Mouse (Mus musculus) hindbrain, embryonic 10.5 days (tissue): Measurements from ENCODE around the gene Sh2d6. TPM values are rescaled to one million over a fixed set of nuclear protein-coding genes. Genes with fewer than 3 reads are reported as not detected.

Experiments
- DNase-seq: peaks from one replicate; pipeline ENCODE4 v3.0.0-alpha.2; 2017; ENCODE audit warnings: low spot score
- H3K27ac ChIP-seq: fragments of 300-500 bp; sonication (generic); 2 replicates; pipeline ENCODE4 v1.5.1; 2016; ENCODE audit warnings: mild to moderate bottlenecking, moderate library complexity
- H3K27me3 ChIP-seq: fragments of 300-500 bp; sonication (generic); 2 replicates; pipeline ENCODE4 v1.6.1; 2016; ENCODE audit warnings: mild to moderate bottlenecking; ENCODE audit not compliant: poor library complexity, insufficient read depth, severe bottlenecking
- H3K36me3 ChIP-seq: fragments of 300-500 bp; sonication (generic); 2 replicates; pipeline ENCODE4 v1.6.1; 2016; ENCODE audit warnings: mild to moderate bottlenecking, moderate library complexity
- H3K4me1 ChIP-seq: fragments of 300-500 bp; sonication (generic); replicated peaks from 2 replicates; pipeline ENCODE4 v1.6.1; 2016; ENCODE audit warnings: mild to moderate bottlenecking
- H3K4me3 ChIP-seq: fragments of 300-500 bp; sonication (generic); 2 replicates; pipeline ENCODE4 v1.5.1; 2016; ENCODE audit warnings: mild to moderate bottlenecking, moderate library complexity
- H3K9me3 ChIP-seq: fragments of 300-500 bp; sonication (generic); 2 replicates; pipeline ENCODE4 v1.6.1; 2016; ENCODE audit warnings: mild to moderate bottlenecking, moderate library complexity
- WGBS: fragments of 180-500 bp; shearing (Covaris S2); methylation state at CpG from one replicate; pipeline ENCODE4 v1.1.7; 2016; 5-methylcytosine and 5-hydroxymethylcytosine counted together
- polyA plus RNA-seq: library from polyadenylated mRNA; unstranded; fragments of >200 nt; fragmentation: Nextera tagmentation; extraction: Ambion mirVana; gene quantifications from 2 replicates; pipeline ENCODE4 v1.2.1, GENCODE M21; 2016

Sh2d6 gene
- polyA plus RNA-seq, 1 experiment from 2014 or later, result 0.21 TPM

DNA sequence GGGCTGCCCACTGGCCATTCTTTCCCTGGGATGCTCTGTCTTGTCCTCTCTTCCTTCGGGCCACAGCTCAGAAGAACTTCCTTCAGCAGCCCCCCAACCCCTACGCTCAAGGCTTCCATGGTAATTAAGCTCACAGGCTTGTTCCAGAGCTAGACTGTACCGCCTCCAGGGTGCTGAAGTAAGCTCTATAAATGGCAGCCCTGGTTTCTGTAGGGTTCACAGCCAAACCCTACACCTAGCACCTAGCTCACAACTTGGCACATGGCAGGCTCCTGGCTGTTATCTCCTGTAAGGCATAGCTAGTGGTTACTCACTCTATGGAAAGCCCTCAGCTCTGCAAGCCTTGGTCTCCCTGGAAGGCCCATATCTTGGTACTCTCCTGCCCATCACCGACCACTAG lies 11.1 kb upstream of the Sh2d6 start:
- no peak overlapping the region for H3K4me3 ChIP-seq
- WGBS, result 77% methylated on average over 4 of the region's 4 CpGs
- H3K27ac ChIP-seq, result 0 out of 2 replicates have a peak overlapping the region, but pooled peaks have one; percentile 26
- H3K9me3 ChIP-seq, result no peaks in the 10 kb centered on the region
- peaks cover 15% of the 10 kb centered on the region for H3K4me1 ChIP-seq
- H3K27me3 ChIP-seq, result no peaks in the 10 kb centered on the region
- no peak for DNase-seq
- H3K36me3 ChIP-seq, result no peaks in the 10 kb centered on the region

DNA sequence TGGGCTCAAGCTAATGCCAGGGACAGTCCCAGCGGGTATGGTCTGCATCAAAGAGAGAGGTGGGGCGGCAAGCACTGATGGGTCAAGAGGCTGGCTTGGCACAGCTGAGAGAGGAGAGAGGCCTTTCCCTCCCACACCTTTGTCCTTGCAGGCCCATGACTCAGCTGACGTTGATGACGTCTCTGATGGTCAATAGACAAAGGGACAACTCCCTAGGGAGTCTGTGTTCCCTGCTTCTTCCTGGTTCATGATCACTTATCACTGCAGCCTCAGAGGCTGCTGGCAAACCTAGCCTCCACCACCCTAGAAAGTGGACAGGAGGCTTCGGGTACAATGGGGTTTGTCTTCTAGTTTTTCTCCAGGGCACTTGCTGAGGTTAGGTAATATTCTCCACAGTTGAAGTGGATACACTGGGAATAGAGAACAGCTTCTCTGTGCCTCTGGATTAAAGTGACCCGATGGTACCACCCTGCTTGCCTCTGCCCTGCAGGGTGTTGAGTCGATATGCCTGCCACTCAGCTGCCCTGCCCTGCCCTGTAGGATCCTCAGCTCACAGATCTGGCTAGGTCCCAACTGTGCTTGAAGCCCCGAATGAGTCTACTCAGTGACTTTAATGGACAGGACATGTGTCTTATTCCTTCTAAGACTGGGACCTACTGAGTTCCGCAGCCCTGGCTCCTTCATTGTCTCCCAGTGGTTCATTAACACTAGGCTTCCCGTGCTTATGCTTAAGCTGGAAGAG lies 7.1 kb upstream of the Sh2d6 start:
- H3K9me3 ChIP-seq, result no peaks in the 10 kb centered on the region
- no peak for DNase-seq
- no peak overlapping the region for H3K4me3 ChIP-seq
- peaks cover 6% of the 10 kb centered on the region for H3K4me1 ChIP-seq
- H3K27ac ChIP-seq, result no peak overlapping the region
- no peaks in the 10 kb centered on the region for H3K36me3 ChIP-seq
- WGBS, result 78% methylated on average over 10 of the region's 10 CpGs
- no peaks in the 10 kb centered on the region for H3K27me3 ChIP-seq

DNA sequence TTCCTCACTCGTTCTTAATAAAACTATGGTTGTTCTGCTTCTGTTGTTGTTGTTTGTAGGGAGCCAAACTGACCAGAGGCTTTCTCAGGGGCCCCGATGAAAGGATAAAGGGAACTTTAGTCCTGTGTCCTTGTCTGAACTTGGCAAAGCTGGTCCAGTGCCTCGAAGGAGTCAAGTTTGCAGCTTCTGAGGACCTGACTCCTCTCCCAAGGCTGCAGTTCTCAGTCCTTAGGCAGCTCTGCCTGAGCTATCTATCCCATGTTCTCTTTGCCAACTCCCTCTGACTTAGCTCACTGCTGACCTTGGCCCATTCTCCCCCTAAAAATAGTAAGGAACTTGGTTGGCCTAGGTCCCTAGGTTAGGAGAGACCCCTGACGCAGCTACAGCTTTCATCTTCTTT lies 5.6 kb upstream of the Sh2d6 start:
- H3K27me3 ChIP-seq, result no peaks in the 10 kb centered on the region
- no peak for DNase-seq
- 88% methylated on average over 4 of the region's 4 CpGs for WGBS
- H3K27ac ChIP-seq, result no peak overlapping the region
- H3K36me3 ChIP-seq, result no peaks in the 10 kb centered on the region
- H3K9me3 ChIP-seq, result no peaks in the 10 kb centered on the region
- H3K4me1 ChIP-seq, result no peaks in the 10 kb centered on the region
- no peak overlapping the region for H3K4me3 ChIP-seq

DNA sequence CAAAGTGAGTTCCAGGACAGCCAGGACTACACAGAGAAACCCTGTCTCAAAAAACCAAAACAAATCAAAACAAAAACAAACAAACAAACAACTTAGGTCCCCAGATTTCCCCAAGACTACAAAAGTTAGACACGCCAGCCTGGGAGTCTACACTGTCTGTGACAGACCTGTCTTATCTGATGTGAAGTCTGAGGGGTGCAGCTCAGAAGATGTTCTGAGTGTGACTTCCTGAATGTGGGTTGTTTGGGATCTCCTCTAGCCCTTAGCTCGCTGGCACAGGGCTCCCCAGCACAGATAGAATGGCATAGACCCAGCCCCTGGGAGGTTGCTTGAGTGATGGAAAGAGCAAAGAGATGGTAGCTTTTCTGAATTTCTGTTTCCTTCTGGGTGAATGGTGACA lies 2.7 kb upstream of the Sh2d6 start:
- Histone ChIP-seq H3K27me3 (no peaks in the 10 kb centered on the region), H3K9me3 (no peaks in the 10 kb centered on the region), H3K4me3 (no peak overlapping the region), H3K4me1 (peaks cover 23% of the 10 kb centered on the region), H3K36me3 (no peaks in the 10 kb centered on the region), H3K27ac (no peak overlapping the region)
- no peak for DNase-seq
- WGBS, result 85% methylated on average over 2 of the region's 2 CpGs

- no peak overlapping the region for H3K4me3 ChIP-seq
- no peak overlapping the region for H3K27ac ChIP-seq
- 66% methylated on average over 4 of the region's 4 CpGs for WGBS
- DNase-seq, result no peak
- H3K4me1 ChIP-seq, result peaks cover 29% of the 10 kb centered on the region
- H3K27me3 ChIP-seq, result no peaks in the 10 kb centered on the region
- no peaks in the 10 kb centered on the region for H3K36me3 ChIP-seq
- H3K9me3 ChIP-seq, result no peaks in the 10 kb centered on the region
These were observed 1.7 kb upstream of the Sh2d6 start for GRCm38 (mm10) chr6:72523222-72523621.

- 91% methylated on average over 5 of the region's 5 CpGs for WGBS
- no peaks in the 10 kb centered on the region for H3K9me3 ChIP-seq
- H3K27me3 ChIP-seq, result no peaks in the 10 kb centered on the region
- H3K4me1 ChIP-seq, result peaks cover 29% of the 10 kb centered on the region
- no peak overlapping the region for H3K27ac ChIP-seq
- H3K36me3 ChIP-seq, result no peaks in the 10 kb centered on the region
- no peak for DNase-seq
- H3K4me3 ChIP-seq, result no peak overlapping the region
These were observed 781 bp upstream of the Sh2d6 start for GRCm38 (mm10) chr6:72522288-72522687.

GRCm38 (mm10) chr6:72520904-72521303 lies 603 bp downstream of the Sh2d6 start:
- Histone ChIP-seq H3K4me1 (peaks cover 29% of the 10 kb centered on the region), H3K36me3 (no peaks in the 10 kb centered on the region), H3K9me3 (no peaks in the 10 kb centered on the region), H3K4me3 (no peak overlapping the region), H3K27ac (peak overlapping the region; percentile 87), H3K27me3 (no peaks in the 10 kb centered on the region)
- 90% methylated on average over 5 of the region's 5 CpGs for WGBS
- DNase-seq, result no peak

DNA sequence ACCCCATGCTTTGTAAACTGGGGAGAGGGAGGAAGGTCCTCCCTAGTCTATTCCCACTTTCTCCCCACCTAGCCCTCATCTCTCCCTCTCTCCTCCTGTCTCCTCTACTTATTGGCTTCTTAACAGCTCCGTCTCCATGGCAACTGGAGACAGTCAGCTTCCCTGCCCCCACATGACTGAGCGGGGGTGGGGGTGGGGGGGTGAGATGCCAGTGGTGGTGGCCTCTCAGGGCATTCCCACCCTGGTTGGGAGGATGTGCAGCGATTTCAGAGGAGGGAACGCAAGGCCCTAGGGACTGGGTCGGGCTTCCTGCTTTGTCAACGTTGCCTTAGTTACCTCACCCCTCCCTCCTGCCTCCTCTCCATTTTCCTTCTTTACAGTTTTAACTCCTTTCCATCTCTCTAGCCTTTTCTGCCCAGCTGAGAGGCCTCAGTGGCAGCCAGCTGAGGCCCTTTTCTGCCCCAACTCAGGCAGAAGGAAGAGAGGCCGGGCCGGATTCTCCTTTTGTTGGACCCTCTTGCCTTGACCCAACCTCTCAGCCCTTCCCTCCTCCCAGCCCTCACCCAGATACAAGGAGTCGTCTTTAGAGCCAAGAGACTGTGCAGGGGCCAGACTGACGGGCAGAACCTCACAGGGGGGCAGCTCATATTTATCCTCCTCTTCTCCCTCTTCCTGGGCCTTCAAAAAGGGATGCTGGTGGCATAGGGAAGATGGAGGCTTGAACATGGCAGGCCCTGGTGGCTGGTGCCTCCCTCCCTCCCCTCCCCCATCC lies 1.4 kb downstream of the Sh2d6 start:
- DNase-seq, result peak; percentile 76
- peaks cover 29% of the 10 kb centered on the region for H3K4me1 ChIP-seq
- peak overlapping the region; percentile 28 for H3K4me3 ChIP-seq
- no peaks in the 10 kb centered on the region for H3K9me3 ChIP-seq
- no peaks in the 10 kb centered on the region for H3K27me3 ChIP-seq
- WGBS, result 9% methylated on average over 10 of the region's 10 CpGs
- H3K36me3 ChIP-seq, result no peaks in the 10 kb centered on the region
- H3K27ac ChIP-seq, result peak overlapping the region; percentile 87

- Histone ChIP-seq H3K4me3 (peak overlapping the region; percentile 28), H3K36me3 (no peaks in the 10 kb centered on the region), H3K9me3 (no peaks in the 10 kb centered on the region), H3K4me1 (peaks cover 29% of the 10 kb centered on the region), H3K27me3 (no peaks in the 10 kb centered on the region), H3K27ac (peak overlapping the region; percentile 87)
- DNase-seq, result no peak
- 21% methylated on average over 8 of the region's 8 CpGs for WGBS
These were observed 2.2 kb downstream of the Sh2d6 start for GRCm38 (mm10) chr6:72519303-72519702.

DNA sequence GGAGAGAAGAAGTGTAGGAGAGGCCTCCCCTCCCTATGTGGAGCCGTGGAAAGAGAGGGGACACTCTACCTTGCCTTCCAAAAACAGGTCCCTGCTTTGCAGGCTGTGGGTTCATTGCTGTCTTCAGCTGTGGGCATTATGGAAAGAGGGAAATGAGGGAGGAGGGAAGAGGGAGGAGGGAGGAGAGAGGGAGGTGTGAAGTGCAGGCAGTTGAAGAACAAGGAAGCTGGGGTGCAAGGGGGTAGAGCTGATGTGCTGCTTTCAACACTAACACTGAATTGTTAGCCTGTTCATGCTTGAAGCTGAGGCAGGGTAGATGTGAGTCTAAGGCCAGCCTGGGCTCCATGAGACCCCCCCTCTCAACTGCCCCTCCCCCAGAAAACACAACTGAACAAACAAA lies 2.7 kb downstream of the Sh2d6 start:
- 82% methylated on average over 1 of the region's 1 CpGs for WGBS
- peak overlapping the region; percentile 87 for H3K27ac ChIP-seq
- no peaks in the 10 kb centered on the region for H3K36me3 ChIP-seq
- no peak for DNase-seq
- no peak overlapping the region for H3K4me3 ChIP-seq
- H3K27me3 ChIP-seq, result no peaks in the 10 kb centered on the region
- H3K9me3 ChIP-seq, result no peaks in the 10 kb centered on the region
- peaks cover 32% of the 10 kb centered on the region for H3K4me1 ChIP-seq

DNA sequence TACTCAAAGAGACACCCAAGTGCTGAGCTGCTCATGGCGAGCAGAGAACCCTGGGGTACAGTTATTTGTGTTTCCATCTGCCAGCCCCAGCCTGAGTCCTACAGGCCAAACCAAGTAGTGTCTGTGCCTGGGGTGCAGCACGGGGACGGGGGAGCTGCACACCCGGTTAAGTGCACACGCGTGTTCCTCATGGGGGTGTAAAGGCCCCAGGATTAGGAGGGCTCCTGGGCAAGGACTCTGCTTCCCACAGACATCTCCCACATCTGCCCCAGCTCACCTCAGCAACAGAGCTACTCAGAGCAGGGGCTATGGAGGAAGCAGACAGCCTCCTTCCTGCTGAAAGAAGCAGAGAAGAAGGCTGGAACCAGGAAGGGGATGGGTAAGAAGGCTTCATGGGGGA lies 5.9 kb downstream of the Sh2d6 start:
- Histone ChIP-seq H3K36me3 (no peaks in the 10 kb centered on the region), H3K4me1 (peaks cover 50% of the 10 kb centered on the region), H3K4me3 (no peak overlapping the region), H3K27ac (0 out of 2 replicates have a peak overlapping the region, but pooled peaks have one; percentile 29), H3K27me3 (no peaks in the 10 kb centered on the region), H3K9me3 (no peaks in the 10 kb centered on the region)
- 94% methylated on average over 6 of the region's 6 CpGs for WGBS
- no peak for DNase-seq

GRCm38 (mm10) chr6:72513071-72513440 lies 8.5 kb downstream of the Sh2d6 start:
- Histone ChIP-seq H3K4me3 (peak overlapping the region; percentile 54), H3K36me3 (no peaks in the 10 kb centered on the region), H3K27ac (peak overlapping the region; percentile 96), H3K4me1 (peaks cover 36% of the 10 kb centered on the region), H3K9me3 (no peaks in the 10 kb centered on the region), H3K27me3 (no peaks in the 10 kb centered on the region)
- WGBS, result 52% methylated on average over 7 of the region's 7 CpGs
- DNase-seq, result no peak

DNA sequence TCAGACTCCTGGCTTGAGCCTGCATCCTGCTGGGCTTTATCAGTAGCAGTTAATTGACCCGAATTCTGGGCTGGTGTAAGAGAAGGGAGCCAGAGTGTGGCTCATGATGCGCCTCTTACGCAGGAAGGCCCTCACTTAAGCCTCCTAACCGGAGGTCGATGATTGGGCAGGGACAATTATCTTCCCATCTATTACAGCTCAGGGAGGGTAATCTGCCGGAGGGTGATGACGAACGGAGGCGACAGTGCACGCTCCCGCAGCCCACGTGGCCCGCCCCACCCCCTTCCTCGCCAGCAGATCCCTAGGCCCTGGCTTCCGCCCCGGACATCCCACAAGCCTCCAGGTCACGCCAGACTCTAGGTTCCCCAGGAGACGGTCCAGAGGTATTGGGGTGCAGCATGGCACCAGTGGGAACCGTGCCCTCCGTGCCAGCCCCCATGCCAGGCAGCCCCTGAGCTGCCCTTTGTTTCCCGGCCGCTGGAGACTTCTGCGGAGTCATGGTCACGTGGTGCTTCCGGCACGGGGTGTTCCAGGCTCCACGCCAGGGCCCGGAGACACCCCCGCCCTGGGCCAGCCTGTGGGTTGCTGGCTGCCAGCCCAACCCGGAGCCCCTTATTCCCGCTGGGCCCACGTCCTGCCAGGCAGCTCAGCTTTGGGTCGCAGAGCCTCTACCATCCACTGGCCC lies 9.0 kb downstream of the Sh2d6 start:
- H3K27me3 ChIP-seq, result no peaks in the 10 kb centered on the region
- no peaks in the 10 kb centered on the region for H3K9me3 ChIP-seq
- peak overlapping the region; percentile 96 for H3K27ac ChIP-seq
- peaks cover 36% of the 10 kb centered on the region for H3K4me1 ChIP-seq
- peak; percentile 87 for DNase-seq
- peak overlapping the region; percentile 54 for H3K4me3 ChIP-seq
- WGBS, result 8% methylated on average over 33 of the region's 33 CpGs
- no peaks in the 10 kb centered on the region for H3K36me3 ChIP-seq
